Mouse (Mus musculus) limb, embryonic 11.5 days (tissue): ENCODE data around the gene Il13ra1. TPM values are rescaled to one million over a fixed set of nuclear protein-coding genes. Genes with fewer than 3 reads are reported as not detected.

Experiments used
- polyA plus RNA-seq: library from polyadenylated mRNA; unstranded; fragments of >200 nt; fragmentation: Nextera tagmentation; extraction: Ambion mirVana; gene quantifications from 2 replicates; pipeline ENCODE4 v1.2.1, GENCODE M21; 2014

Il13ra1 gene
- polyA plus RNA-seq, 1 experiment from 2014 or later: 4.0 TPM

Other genes starting within 250 kb of the Il13ra1 start
- gene Dock11, start 223.3 kb upstream of the Il13ra1 start, polyA plus RNA-seq: 18.6 and 18.9 TPM in 2 replicates
- gene Zcchc12, start 83.8 kb downstream of the Il13ra1 start, polyA plus RNA-seq: 7.8 and 8.8 TPM in 2 replicates
- gene Lonrf3, start 216.2 kb downstream of the Il13ra1 start, polyA plus RNA-seq: 0.10 and 0.11 TPM in 2 replicates